Mouse (Mus musculus) bone marrow macrophage, adult 2 months (primary cell): Measurements from ENCODE around the gene Pigu. TPM values are rescaled to one million over a fixed set of nuclear protein-coding genes. Genes with fewer than 3 reads are reported as not detected.

ENCODE experiments used
- H3K27ac ChIP-seq: 2 replicates; pipeline ENCODE4 v1.5.1; 2012; ENCODE audit warnings: low read depth, low read length; ENCODE audit not compliant: insufficient read depth
- H3K4me1 ChIP-seq: 2 replicates; pipeline ENCODE4 v1.6.1; 2012; ENCODE audit warnings: low read length; ENCODE audit not compliant: control insufficient read depth, insufficient read depth
- H3K4me3 ChIP-seq: 2 replicates; pipeline ENCODE4 v1.5.1; 2012; ENCODE audit warnings: mild to moderate bottlenecking, low read length, moderate library complexity; ENCODE audit not compliant: insufficient read depth
- CTCF ChIP-seq: IDR thresholded peaks from 2 replicates; pipeline ENCODE4 v1.5.1; 2012; ENCODE audit warnings: low read depth, mild to moderate bottlenecking, low read length, moderate library complexity
- POLR2A ChIP-seq: IDR thresholded peaks from 2 replicates; pipeline ENCODE4 v1.6.1; 2012; ENCODE audit warnings: mild to moderate bottlenecking, low read depth, low read length, borderline replicate concordance
- polyA plus RNA-seq: library from polyadenylated mRNA; stranded (reverse); fragments of >200 nt; gene quantifications from 2 replicates; pipeline ENCODE4 v1.2.4, GENCODE M21; 2012; ENCODE audit not compliant: missing spikeins, insufficient read depth, insufficient read length

The Pigu gene
- polyA plus RNA-seq, 1 experiment: 41.7 TPM

GRCm38 (mm10) chr2:155330811-155331210 lies 26.4 kb downstream of the Pigu start:
- Histone ChIP-seq H3K27ac (no peak overlapping the region), H3K4me1 (peaks cover 9% of the 10 kb centered on the region), H3K4me3 (no peak overlapping the region)
- TF ChIP-seq CTCF: no peak
- TF ChIP-seq POLR2A: no peak

GRCm38 (mm10) chr2:155329707-155330106 lies 27.5 kb downstream of the Pigu start:
- H3K4me1 ChIP-seq: peaks cover 3% of the 10 kb centered on the region
- no peak overlapping the region for H3K27ac ChIP-seq
- no peak overlapping the region for H3K4me3 ChIP-seq

GRCm38 (mm10) chr2:155328906-155329305 lies 28.3 kb downstream of the Pigu start:
- TF ChIP-seq CTCF (no peak), POLR2A (no peak)
- H3K4me1 ChIP-seq: peaks cover 1% of the 10 kb centered on the region
- H3K4me3 ChIP-seq: no peak overlapping the region
- H3K27ac ChIP-seq: no peak overlapping the region

More at GRCm38 (mm10) chr2:155329707-155330106, 27.5 kb downstream of the Pigu start:
- TF ChIP-seq POLR2A: no peak
- TF ChIP-seq CTCF: no peak

GRCm38 (mm10) chr2:155327906-155328305 lies 29.3 kb downstream of the Pigu start:
- Histone ChIP-seq H3K27ac (no peak overlapping the region), H3K4me3 (no peak overlapping the region), H3K4me1 (no peaks in the 10 kb centered on the region; the same call in 1 of the 2 replicates)
- TF ChIP-seq POLR2A (no peak), CTCF (no peak)

DNA sequence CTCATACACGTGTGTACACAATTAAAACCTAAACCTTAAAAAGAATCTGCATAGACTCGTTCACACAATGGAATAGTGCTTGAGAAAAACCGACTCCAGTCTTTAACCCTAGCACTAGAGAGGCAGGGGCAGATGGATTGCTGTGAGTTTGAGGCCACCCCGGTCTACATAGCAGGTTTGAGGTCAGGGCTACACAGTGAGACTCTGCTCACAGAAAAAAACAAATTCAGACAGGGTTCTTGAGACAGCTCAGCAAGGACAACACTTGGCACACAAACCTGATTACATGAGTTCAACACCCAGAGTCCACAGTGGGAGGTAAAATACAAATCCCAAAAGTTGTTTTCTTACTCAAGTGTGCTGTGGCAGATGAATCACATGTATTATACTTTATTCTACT lies 31.2 kb downstream of the Pigu start:
- Histone ChIP-seq H3K27ac (no peak overlapping the region), H3K4me3 (no peak overlapping the region), H3K4me1 (peaks cover under 1% of the 10 kb centered on the region)
- TF ChIP-seq POLR2A (no peak), CTCF (no peak)

DNA sequence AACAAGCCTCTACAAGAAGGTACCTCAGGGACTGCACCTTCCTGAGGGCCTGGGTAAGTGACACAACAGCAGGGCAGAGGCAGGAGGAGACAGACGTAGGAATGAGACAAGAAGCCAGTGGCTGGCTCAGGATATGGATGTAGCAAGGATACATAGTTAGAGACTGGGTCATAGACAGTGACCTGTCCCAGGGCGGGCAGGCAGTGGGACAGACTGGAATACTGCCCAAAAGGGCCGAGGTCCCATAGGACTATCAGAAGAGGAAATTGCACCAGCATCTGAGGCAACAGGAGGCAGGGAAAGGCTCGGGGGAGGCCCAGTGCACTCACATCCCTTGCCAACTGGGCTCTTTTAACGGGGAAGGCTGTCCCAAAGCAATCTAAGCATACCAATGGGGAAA lies 36.6 kb downstream of the Pigu start:
- no peak overlapping the region for H3K4me3 ChIP-seq
- peaks cover 21% of the 10 kb centered on the region for H3K4me1 ChIP-seq
- no peak overlapping the region for H3K27ac ChIP-seq
- TF ChIP-seq POLR2A (no peak), CTCF (no peak)

- Histone ChIP-seq H3K4me3 (no peak overlapping the region), H3K4me1 (peaks cover 21% of the 10 kb centered on the region), H3K27ac (0 out of 2 replicates have a peak overlapping the region, but pooled peaks have one; percentile 1)
- TF ChIP-seq POLR2A (no peak), CTCF (no peak)
Measured at GRCm38 (mm10) chr2:155318618-155319017, 38.6 kb downstream of the Pigu start.

DNA sequence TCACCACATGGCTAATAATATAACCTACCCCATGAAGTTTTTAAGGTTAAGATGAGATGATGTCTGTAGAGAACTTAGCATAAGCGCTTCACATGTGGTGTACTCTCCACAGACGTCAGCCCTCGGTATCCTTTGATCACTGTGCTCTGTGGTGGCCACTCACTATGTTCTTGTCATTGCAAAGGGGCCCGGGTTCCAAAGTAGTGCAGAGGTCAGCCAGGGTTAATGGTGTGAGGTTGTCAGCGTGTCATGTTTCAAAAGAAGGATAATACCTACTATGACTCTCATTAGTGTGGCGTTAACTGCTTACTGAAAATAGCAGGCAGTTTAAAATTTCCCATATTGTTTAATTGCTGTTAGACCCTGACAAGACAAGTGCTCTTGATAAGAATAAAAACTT lies 43.6 kb downstream of the Pigu start:
- no peak overlapping the region for H3K4me3 ChIP-seq
- TF ChIP-seq POLR2A: no peak
- no peak for TF ChIP-seq CTCF
- H3K4me1 ChIP-seq: peaks cover 16% of the 10 kb centered on the region
- no peak overlapping the region for H3K27ac ChIP-seq

DNA sequence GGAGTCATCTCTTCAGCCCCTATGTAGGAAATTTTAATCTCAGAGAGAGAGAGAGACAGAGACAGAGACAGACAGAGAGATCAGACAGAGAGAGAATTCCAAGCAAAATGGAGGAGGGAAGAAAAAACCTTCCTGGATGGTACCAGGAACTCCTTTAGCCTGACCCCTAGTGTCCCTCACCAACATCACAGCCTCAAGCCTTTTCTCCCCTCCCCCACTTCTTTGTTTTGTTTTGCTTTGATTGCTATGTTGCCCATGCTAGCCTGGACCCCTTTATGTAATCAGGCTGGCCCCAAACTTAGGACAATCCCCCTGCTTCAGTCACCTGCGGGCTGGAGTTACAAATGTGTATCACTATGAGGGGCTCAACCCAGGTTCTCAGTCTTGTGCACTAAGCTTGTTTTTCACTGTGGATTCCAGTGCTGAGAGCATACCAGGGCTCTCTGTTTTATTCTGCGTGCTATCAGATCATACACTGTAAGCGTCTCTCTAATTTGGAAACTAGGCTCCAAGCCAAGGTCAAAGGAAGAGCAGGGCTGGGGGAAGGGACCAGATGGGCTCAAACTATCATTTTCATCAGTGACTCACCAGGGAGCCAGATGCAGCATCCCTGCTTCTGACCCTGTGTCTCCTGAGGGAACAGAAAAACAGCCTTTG lies 48.2 kb downstream of the Pigu start:
- Histone ChIP-seq H3K4me3 (peak overlapping the region; percentile 18; the same call in 1 of the 2 replicates), H3K4me1 (peaks cover 14% of the 10 kb centered on the region), H3K27ac (peak overlapping the region; percentile 83)
- TF ChIP-seq CTCF: no peak
- TF ChIP-seq POLR2A: no peak

GRCm38 (mm10) chr2:155299563-155299962 lies 57.7 kb downstream of the Pigu start:
- Histone ChIP-seq H3K4me1 (peaks cover 13% of the 10 kb centered on the region), H3K27ac (0 out of 2 replicates have a peak overlapping the region, but pooled peaks have one; percentile 19), H3K4me3 (no peak overlapping the region)
- TF ChIP-seq POLR2A (no peak), CTCF (no peak)

- Histone ChIP-seq H3K27ac (no peak overlapping the region), H3K4me3 (no peak overlapping the region), H3K4me1 (peaks cover 16% of the 10 kb centered on the region)
- no peak for TF ChIP-seq CTCF
- TF ChIP-seq POLR2A: no peak
Measured at GRCm38 (mm10) chr2:155295453-155295852, 61.8 kb downstream of the Pigu start.
